ENCODE assay signal across 8 mouse cellular contexts in the genomic region with DNA sequence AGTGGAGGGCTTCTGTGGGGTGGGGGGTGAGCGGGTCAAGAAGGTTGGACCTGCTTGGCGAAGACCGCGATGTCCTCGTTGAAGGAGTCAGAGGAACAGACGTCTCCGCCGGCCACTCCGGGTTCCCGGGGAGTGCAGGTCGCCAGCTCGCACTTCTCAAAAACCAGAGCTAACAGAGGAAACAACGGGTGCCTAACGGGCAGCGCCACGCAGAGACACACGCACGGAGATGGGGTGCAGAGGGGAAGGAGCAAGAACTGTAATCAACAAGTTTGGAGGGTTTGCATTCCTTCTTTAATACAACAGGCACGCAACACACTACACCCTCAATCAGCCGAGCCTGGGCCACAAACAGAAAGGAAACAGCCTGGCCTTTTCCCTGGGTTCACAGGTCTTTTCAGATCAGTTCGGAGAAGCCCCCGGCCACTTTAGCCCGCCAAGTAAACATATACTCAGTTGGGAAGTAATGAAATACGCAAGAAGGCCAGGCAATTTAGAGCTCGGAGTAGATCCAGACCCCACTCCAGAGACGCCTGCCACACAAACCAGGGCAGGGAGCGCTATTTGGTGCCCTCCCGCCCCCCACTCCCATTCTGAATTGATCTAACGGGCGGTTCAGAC. TPM values are rescaled to one million over a fixed set of nuclear protein-coding genes. Genes with fewer than 3 reads are reported as not detected.
DNase-seq lines count a peak whose midpoint lies in the region; ATAC-seq and TF ChIP-seq lines count a peak whose summit lies in the region.

No protein-coding gene starts in this region.

- H3K9ac ChIP-seq in ES-E14 (ENCODE audit: insufficient read depth, low read depth, low read length, poor library complexity, severe bottlenecking), result no peak overlapping the region
- peak overlapping the region; percentile 95 for H3K9ac ChIP-seq in heart, embryonic 12.5 days
- peak overlapping the region; percentile 90 for H3K9ac ChIP-seq in limb, embryonic 11.5 days (ENCODE audit: low read length)
- H3K9ac ChIP-seq in neural tube, embryonic 12.5 days, result peak overlapping the region; percentile 97

- no peaks in the 10 kb centered on the region for H3K9me3 ChIP-seq in ES-E14 (ENCODE audit: control insufficient read depth, insufficient read depth, low read depth, low read length)
- no peaks in the 10 kb centered on the region for H3K9me3 ChIP-seq in heart, embryonic 12.5 days (replicated peaks)
- H3K9me3 ChIP-seq in limb, embryonic 11.5 days (ENCODE audit: control insufficient read depth, low read length), result no peaks in the 10 kb centered on the region
- no peaks in the 10 kb centered on the region for H3K9me3 ChIP-seq in neural tube, embryonic 12.5 days

- in situ Hi-C loops in ES-E14 (cut with MboI; ENCODE audit: low sequenced_read_pairs in 2 of 2, unreplicated experiment in 2 of 2), result loop anchor here (5.0 to 25.0 kb wide), 4 partner anchors 204 to 493 kb away; a partner anchor contains a TSS

- peak overlapping the region; percentile 87 for H3K4me3 ChIP-seq in C2C12 (ENCODE audit: insufficient read depth, poor library complexity, severe bottlenecking)
- H3K4me3 ChIP-seq in ES-E14 (ENCODE audit: insufficient read depth in 1 of 2, low read depth in 1 of 2, low read length in 2 of 2, poor library complexity in 1 of 2, severe bottlenecking in 1 of 2), result peak overlapping the region; percentile 0 to 28; a peak in 1 of 4 replicates
- peak overlapping the region; percentile 68 for H3K4me3 ChIP-seq in heart, embryonic 12.5 days
- peak overlapping the region; percentile 64 for H3K4me3 ChIP-seq in limb, embryonic 11.5 days (ENCODE audit: low read depth, low read length)
- H3K4me3 ChIP-seq in neural tube, embryonic 12.5 days, result peak overlapping the region; percentile 82

- H3K27me3 ChIP-seq in C2C12 (ENCODE audit: control insufficient read depth, insufficient read depth, insufficient read length), result no peaks in the 10 kb centered on the region
- H3K27me3 ChIP-seq in heart, embryonic 12.5 days (replicated peaks), result no peaks in the 10 kb centered on the region
- H3K27me3 ChIP-seq in limb, embryonic 11.5 days (ENCODE audit: control insufficient read depth, insufficient read depth, low read length), result no peaks in the 10 kb centered on the region
- no peaks in the 10 kb centered on the region for H3K27me3 ChIP-seq in neural tube, embryonic 12.5 days (replicated peaks)

- no peak for DNase-seq in ES-E14 (ENCODE audit: low read depth, low spot score)
- peak; percentile 71 for DNase-seq in limb, embryonic 11.5 days (ENCODE audit: low spot score)
- DNase-seq in frontal cortex, postnatal 36 days (ENCODE audit: low spot score in 2 of 2), result no peak
- no peak for DNase-seq in natural killer cell, adult 2 months (ENCODE audit: low spot score in 2 of 2)
- no peak for DNase-seq in cerebellum, adult 9-11 months

- H3K27ac ChIP-seq in ES-E14 (ENCODE audit: insufficient read depth, low read depth, low read length, poor library complexity, severe bottlenecking), result no peak overlapping the region
- H3K27ac ChIP-seq in heart, embryonic 12.5 days (ENCODE audit: poor library complexity, severe bottlenecking), result peak overlapping the region; percentile 98
- H3K27ac ChIP-seq in limb, embryonic 11.5 days (replicated peaks; ENCODE audit: low read depth, low read length), result peak overlapping the region; percentile 48
- H3K27ac ChIP-seq in neural tube, embryonic 12.5 days, result peak overlapping the region; percentile 98

- peaks cover 37% of the 10 kb centered on the region for H3K79me3 ChIP-seq in C2C12 (ENCODE audit: low read depth)

- H3K4me1 ChIP-seq in ES-E14 (ENCODE audit: control insufficient read depth in 2 of 2, insufficient read depth in 2 of 2, low read length in 2 of 2, poor library complexity in 1 of 2), result peaks cover 0 to 7% of the 10 kb centered on the region in 2 experiments; a peak in 2 of 4 replicates
- peaks cover 43% of the 10 kb centered on the region for H3K4me1 ChIP-seq in heart, embryonic 12.5 days (replicated peaks)
- peaks cover 17% of the 10 kb centered on the region; the same call in 1 of the 2 replicates for H3K4me1 ChIP-seq in limb, embryonic 11.5 days (ENCODE audit: control insufficient read depth, insufficient read depth, low read length)
- H3K4me1 ChIP-seq in neural tube, embryonic 12.5 days, result peaks cover 44% of the 10 kb centered on the region

- H3K79me2 ChIP-seq in C2C12 (ENCODE audit: control insufficient read depth, insufficient read depth), result peaks cover 67% of the 10 kb centered on the region

- TF ChIP-seq CTCF in C2C12 (IDR thresholded peaks at IDR 0.05; ENCODE audit: control insufficient read depth, insufficient read depth, insufficient read length), result no peak

- H3ac ChIP-seq in C2C12 (ENCODE audit: control insufficient read depth, insufficient read length, low read depth), result peak overlapping the region; percentile 58

- no peak for ATAC-seq in heart, embryonic 12.5 days (ENCODE audit: insufficient number of reproducible peaks, low FRiP score)
- no peak for ATAC-seq in limb, embryonic 11.5 days (ENCODE audit: insufficient number of reproducible peaks, low FRiP score, low TSS enrichment, low read depth)
- ATAC-seq in neural tube, embryonic 12.5 days (ENCODE audit: low FRiP score, low read depth), result no peak

- H3K4me2 ChIP-seq in heart, embryonic 12.5 days, result peak overlapping the region; percentile 99
- peak overlapping the region; percentile 89 for H3K4me2 ChIP-seq in limb, embryonic 11.5 days (ENCODE audit: low read depth, severe bottlenecking)
- H3K4me2 ChIP-seq in neural tube, embryonic 12.5 days (replicated peaks), result peak overlapping the region; percentile 87

- WGBS in heart, embryonic 12.5 days, result under 1% methylated on average over 30 of the region's 30 CpGs
- WGBS in limb, embryonic 11.5 days, result 0% methylated on average over 30 of the region's 30 CpGs
- under 1% methylated on average over 30 of the region's 30 CpGs for WGBS in neural tube, embryonic 12.5 days

- H3K36me3 ChIP-seq in C2C12 (ENCODE audit: control insufficient read depth, insufficient read depth) (peaks cover 29% of the 10 kb centered on the region), ES-E14 (ENCODE audit: control insufficient read depth, insufficient read depth, low read length, poor library complexity, severe bottlenecking) (no peaks in the 10 kb centered on the region)
- peaks cover 33% of the 10 kb centered on the region for H3K36me3 ChIP-seq in heart, embryonic 12.5 days
- no peaks in the 10 kb centered on the region for H3K36me3 ChIP-seq in limb, embryonic 11.5 days (ENCODE audit: control insufficient read depth, insufficient read depth, low read length)
- peaks cover 24% of the 10 kb centered on the region for H3K36me3 ChIP-seq in neural tube, embryonic 12.5 days

TF ChIP-seq in C2C12, 6 proteins besides CTCF, POLR2A, EP300 and RAD21:
- TF ChIP-seq FOSL1 (IDR thresholded peaks at IDR 0.05; ENCODE audit: insufficient read depth, low read length, poor library complexity, severe bottlenecking), result no peak
- no peak for TF ChIP-seq MYOG (IDR thresholded peaks at IDR 0.05; ENCODE audit: control insufficient read depth, extremely low read depth, insufficient read length)
- no peak for TF ChIP-seq MAX (IDR thresholded peaks at IDR 0.05)
- TF ChIP-seq USF1 (IDR thresholded peaks at IDR 0.05; ENCODE audit: low read depth), result no peak
- no peak for TF ChIP-seq CEBPB (IDR thresholded peaks at IDR 0.05; ENCODE audit: low read depth)
- TF ChIP-seq MYOD1 (IDR thresholded peaks at IDR 0.05; ENCODE audit: control insufficient read depth, insufficient read length, low read depth), result no peak

TF ChIP-seq in ES-E14, 5 proteins besides CTCF, POLR2A, EP300 and RAD21:
- TF ChIP-seq ZNF384 (IDR thresholded peaks at IDR 0.05; ENCODE audit: low read depth, low read length), result no peak
- no peak for TF ChIP-seq ZC3H11A (IDR thresholded peaks at IDR 0.05; ENCODE audit: borderline replicate concordance, low read depth, low read length)
- no peak for TF ChIP-seq CHD2 (IDR thresholded peaks at IDR 0.05; ENCODE audit: low read depth, low read length)
- TF ChIP-seq HCFC1 (IDR thresholded peaks at IDR 0.05; ENCODE audit: borderline replicate concordance, insufficient read depth, low read length), result no peak
- no peak for TF ChIP-seq MAFK (IDR thresholded peaks at IDR 0.05; ENCODE audit: insufficient read depth, low read depth, low read length)

RNA-seq across cellular contexts. Expression of a gene that starts 4.1 kb away (rescaled TPM):
- 16.3 TPM for polyA plus RNA-seq in C2C12 (2012; fragmentation: generic; extraction: Trizol)
- 2.1 and 12.4 TPM in 2 replicates for total RNA-seq in ES-E14 (2012; rRNA removed)
- polyA plus RNA-seq in heart, embryonic 12.5 days (2016; fragmentation: Nextera tagmentation; extraction: Ambion mirVana), result 49.9 and 52.9 TPM in 2 replicates
- 51.4 and 53.9 TPM in 2 replicates for polyA plus RNA-seq in limb, embryonic 11.5 days (2014; fragmentation: Nextera tagmentation; extraction: Ambion mirVana)
- 108 and 120 TPM in 2 replicates for polyA plus RNA-seq in neural tube, embryonic 12.5 days (2016; fragmentation: Nextera tagmentation; extraction: Ambion mirVana)

Comparison
In these comparisons a context has a peak if more than half of its experiments do, and no peak if none do; other contexts are left out.
1. H3K4me3 ChIP-seq: peak in every context shown above with its lines; median percentile 87 in C2C12; 82 in neural tube, embryonic 12.5 days; 68 in heart, embryonic 12.5 days; 64 in limb, embryonic 11.5 days; 14 in ES-E14.